Mouse (Mus musculus): ENCODE results near the gene Crybb3. TPM values are rescaled to one million over a fixed set of nuclear protein-coding genes. Genes with fewer than 3 reads are reported as not detected.

Gene Crybb3
- total RNA-seq, 1 experiment from 2014 or later = not detected

DNA sequence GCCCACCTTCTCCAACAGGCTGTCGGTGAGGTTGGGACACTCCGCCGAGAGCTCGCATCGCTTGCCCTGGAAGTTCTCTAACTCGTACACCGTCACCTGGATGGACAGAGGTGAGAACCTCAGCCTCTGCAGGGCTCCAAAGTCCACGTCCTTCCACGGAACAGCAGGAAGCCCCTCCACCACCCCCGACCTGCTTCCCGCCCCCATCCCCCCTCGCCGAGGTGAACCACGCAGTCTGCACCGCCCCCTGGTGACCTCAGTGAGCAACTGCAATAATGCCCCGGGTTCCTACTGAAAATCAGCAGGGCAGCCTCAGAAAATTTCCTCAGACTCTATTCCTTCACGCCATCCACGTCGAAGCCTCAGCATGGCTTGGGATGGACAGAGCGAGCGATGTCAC lies 1.6 kb downstream of the Crybb3 start:
- ATAC-seq (replicated peaks; ENCODE audit: insufficient number of reproducible peaks, low FRiP score, low TSS enrichment, poor library complexity, severe bottlenecking) = no peak

DNA sequence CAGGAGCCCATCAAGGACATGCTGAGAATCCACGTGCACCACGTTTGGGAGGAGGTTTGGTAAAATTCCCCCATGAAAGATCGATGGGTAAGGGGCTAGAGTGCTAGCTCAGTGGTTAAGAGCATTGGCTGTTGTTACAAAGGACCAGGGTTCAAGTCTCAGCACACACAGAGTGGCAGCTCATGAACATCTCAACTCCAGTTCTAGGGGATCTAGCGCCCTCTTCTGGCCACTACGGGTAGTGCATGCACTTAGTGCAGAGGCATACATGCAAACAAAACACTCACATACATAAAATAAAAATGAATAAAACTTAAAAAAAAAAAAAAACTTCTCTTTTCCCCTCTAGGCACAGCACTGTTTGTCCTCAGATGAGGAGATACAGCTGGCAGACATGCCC lies 2.7 kb downstream of the Crybb3 start:
- no peak for ATAC-seq (replicated peaks; ENCODE audit: insufficient number of reproducible peaks, low FRiP score, low TSS enrichment, poor library complexity, severe bottlenecking)

DNA sequence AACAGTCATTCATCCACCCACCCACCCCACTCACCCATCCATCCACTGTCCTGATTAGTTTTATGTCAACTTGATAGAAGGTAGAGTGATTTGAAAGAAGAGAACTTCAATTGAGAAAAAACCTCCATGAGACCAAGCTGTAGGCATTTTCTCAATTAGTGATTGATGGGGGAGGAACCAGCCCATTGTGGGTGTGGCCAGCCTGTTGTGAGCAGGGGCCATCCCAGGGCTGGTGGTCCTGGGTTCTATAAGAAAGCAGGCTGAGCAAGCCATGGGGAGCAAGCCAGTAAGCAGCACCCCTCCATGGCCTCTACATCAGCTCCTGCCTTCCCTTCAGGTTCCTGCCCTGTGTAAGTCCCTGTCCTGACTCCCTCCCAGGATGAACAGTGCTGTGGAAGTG lies 11.4 kb downstream of the Crybb3 start, which contains the start of gene Crybb2:
Crybb2 (minus strand) TSS at position 101 of the 400 bp plus-strand sequence.
- no peak for ATAC-seq (replicated peaks; ENCODE audit: insufficient number of reproducible peaks, low FRiP score, low TSS enrichment, poor library complexity, severe bottlenecking)

DNA sequence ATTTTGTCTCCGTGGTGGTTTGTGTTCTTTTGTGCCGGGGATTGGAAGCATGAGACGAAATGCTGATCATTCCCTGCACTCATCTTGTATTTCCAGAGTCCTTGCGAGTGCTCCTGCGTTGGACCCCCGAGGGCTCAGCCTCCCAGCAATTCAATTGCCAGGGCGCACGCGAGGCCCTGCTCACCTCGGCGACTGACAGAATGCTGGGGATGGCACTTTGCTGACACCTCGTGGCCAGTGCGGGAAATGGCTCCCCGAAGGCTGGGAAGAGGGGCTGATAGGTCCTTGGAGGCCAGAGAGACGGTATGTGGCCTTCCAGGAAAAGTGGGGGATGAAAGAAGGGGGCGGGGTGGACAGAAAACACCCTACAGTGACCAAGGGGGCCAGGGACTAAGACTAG lies 27.1 kb downstream of the Crybb3 start:
- ATAC-seq (replicated peaks; ENCODE audit: insufficient number of reproducible peaks, low FRiP score, low TSS enrichment, poor library complexity, severe bottlenecking) = peak; percentile 76

DNA sequence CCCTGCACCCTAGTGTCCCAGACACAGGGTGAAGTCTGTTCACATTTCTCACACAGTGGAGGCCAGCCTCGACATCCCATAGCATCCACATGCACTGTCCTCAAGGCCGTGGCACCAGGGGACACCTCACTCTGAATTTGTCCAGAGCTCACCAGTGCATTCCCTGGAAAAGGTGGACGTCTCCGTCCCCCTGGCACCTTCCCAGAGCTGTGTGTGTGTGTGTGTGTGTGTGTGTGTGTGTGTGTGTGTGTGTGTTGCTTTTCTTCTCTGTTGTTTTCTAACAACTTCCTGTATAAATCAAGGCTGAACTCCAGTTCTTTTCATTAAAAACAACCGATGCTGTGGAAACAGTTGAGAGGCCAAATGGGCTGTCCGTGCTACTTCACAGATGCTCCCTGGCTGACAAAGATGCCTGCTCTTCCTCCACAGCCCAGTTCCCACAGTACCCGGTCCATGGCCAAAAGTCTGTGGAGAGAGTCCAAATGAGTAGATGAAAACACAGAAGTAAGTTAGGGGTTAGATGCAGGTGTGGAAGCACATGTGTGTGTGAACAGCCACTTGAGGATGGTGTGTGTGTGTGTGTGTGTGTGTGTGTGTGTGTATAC lies 30.7 kb downstream of the Crybb3 start:
- no peak for ATAC-seq (replicated peaks; ENCODE audit: insufficient number of reproducible peaks, low FRiP score, low TSS enrichment, poor library complexity, severe bottlenecking)

DNA sequence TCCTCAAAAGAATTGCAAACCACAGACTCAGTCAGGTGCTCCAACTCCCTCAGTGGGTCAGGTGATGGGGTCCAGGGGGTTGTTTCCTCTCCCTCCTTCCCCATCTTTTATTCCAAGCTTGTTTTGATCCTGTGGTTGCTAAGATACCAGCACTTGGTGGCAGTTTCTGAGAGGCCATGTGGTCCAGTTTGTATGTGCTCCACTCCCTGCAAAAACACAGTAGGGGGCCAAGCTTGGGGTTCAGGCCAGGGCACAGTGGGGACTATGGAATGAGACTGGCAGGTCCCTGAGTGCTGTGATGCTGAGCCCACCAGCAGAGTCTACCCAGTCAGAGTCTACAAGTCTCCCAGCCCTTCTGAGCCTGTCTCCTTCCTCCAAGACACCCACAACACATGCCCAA lies 31.5 kb downstream of the Crybb3 start:
- ATAC-seq (replicated peaks; ENCODE audit: insufficient number of reproducible peaks, low FRiP score, low TSS enrichment, poor library complexity, severe bottlenecking) = no peak

DNA sequence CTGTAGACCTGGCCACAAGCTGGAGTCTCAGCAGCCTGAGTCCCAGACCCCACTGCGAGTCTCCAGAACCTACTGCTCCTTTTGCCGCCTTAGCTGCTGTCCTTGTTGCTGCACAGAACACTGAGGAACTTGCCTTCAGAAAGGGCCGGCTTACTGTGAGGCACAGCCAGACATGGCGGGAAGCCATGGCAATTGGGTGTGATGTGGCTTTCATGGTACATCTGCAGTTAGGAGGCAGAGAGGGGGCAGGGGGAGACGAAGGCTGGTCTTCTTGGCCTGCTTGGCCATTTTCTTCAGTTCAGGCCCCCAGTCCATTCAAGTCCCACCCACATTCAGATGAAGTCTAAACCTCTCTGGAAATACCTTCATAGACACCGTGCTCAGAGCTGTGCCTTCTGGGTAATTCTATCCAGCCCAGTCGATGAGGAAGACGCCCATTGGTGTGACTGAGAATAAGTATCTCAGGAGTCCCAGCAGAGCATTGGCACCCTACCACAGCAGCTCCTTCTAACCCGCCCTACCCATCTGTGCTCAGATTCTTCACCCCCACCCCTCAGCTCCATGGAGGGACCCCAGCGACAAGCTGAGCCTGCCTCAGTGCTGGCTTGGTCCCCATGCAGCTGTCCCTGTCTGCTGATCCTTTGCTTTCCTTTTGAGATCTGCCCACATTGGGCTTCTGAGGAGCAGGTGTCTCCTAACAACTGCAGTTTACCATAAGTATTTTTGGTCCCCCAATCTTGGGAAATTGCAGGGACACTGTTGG lies 35.7 kb downstream of the Crybb3 start:
- no peak for ATAC-seq (replicated peaks; ENCODE audit: insufficient number of reproducible peaks, low FRiP score, low TSS enrichment, poor library complexity, severe bottlenecking)

DNA sequence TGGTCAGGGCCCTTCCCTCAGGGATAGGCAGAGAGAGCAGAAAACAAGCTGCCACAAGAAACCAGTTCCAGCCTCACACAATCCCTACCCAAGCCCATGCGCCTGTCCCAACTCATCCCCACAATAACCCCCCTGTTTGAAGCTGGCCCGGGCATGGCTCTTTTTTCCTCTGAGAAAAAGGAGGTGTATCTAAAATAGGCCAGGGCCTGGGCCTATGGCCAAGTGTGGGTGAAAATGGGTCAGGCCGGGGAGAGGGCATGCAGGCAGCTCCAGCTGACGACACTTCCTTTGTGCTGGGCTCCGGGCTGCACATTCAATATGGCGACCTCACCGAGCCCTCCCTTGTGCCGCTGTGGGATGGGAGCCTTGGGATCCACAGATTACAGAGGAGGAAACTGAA lies 37.9 kb downstream of the Crybb3 start:
- no peak for ATAC-seq (replicated peaks; ENCODE audit: insufficient number of reproducible peaks, low FRiP score, low TSS enrichment, poor library complexity, severe bottlenecking)

DNA sequence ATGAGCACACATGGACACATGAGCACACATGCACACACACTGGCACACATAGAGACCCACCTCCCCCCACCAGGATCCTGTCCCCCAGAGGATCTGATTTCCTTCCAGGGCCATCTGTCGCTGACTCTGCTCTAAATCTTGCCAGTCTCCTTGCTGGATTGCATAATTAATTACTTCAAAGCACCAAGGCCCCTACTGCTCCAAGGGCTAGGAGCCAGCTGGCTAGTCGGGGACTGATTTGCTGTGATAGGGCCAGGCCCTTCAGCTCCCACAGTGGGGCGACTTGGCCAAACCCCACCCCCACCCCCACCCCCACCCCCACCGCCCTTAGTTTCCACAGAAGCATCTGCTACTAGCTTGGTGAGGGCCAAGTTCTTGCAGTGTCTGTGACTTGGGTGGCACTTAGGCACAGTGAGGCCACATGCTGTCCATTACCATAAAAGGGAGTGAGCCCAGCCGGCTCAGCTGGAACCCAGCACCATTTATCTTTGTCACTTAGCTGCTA lies 39.8 kb downstream of the Crybb3 start:
- no peak for ATAC-seq (replicated peaks; ENCODE audit: insufficient number of reproducible peaks, low FRiP score, low TSS enrichment, poor library complexity, severe bottlenecking)

DNA sequence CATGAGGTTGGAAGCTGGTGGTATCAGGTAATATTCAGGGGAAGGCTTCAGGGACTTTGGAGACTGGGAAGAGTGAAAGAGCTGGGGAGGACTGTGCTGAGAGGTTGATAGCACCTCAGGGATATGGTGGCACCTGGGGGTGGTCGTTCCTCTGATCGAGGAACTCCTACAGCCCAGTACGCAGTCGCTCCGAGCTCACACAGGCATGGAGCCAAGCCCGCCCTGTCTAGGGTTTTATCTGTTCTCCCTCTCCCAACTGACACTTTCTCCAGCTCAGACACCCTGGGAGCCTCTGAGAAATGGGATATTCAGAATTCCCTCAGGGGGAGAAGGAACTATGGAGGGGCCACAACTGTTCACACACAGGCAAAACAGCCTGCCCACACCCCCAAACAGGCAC lies 40.6 kb downstream of the Crybb3 start:
- ATAC-seq (replicated peaks; ENCODE audit: insufficient number of reproducible peaks, low FRiP score, low TSS enrichment, poor library complexity, severe bottlenecking) = no peak

DNA sequence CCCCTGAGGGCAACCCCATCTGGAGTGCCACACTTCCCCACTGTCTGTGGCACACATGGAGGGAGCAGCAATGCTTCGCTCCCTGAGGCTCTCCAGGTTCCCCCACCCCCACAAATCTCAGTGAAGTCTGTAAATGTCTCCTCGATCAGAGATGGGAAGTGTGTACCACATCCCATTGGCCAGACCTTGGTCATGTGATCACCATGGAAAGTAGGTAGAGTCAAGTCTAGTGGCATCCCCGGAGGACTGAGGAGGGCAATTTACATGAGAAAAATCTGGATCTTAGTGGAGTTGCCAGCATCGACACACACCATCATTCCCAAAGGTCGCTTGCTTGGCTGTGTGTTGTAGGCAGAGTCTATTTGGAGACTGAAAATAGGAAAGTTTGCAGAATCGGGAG lies 42.8 kb downstream of the Crybb3 start:
- no peak for ATAC-seq (replicated peaks; ENCODE audit: insufficient number of reproducible peaks, low FRiP score, low TSS enrichment, poor library complexity, severe bottlenecking)

DNA sequence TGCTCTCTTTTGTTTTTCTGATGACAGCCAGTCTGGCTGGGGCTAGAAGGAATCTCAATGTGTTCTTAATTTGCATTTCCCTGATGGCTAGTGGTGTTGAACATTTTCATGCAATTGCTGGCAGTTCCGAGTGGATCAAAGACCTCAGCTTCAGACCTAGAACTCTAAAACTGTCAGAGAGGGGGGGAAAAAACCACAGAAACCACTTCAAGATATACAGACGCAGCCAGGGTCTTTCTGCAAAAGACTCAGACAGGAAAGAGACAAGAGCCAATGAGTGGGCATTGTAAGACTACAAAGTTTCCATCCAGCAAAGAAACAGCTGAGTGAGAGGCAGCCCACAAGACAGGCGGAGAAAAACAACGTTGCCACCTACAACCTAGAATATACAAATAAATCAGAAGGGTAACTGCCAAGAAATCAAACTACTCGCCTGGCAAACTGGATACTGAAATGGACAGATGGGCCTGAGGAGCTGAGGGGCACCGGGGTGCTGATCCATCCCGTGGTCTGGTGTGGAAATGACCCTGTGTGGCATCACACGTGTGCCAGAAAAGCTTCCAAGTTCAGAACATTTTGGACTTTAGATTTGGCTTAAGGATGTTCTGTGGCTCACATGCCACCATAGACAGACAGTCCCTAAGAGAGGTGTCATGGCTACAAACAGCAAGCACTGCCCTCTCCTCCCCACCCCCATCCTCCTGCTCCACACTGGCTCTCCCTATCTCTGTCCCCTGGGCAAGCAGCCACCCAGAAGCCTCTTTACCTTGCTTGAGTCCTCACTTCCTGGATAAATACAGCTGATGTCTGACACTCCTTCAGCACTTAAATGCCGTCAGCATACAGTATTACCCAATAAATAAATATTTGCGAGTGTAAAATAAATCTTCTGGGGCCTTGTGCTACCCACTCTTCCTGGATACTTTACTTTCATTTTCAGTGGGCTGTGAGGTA lies 46.0 kb downstream of the Crybb3 start:
- no peak; the same call in 1 of the 2 replicates for ATAC-seq (replicated peaks; ENCODE audit: insufficient number of reproducible peaks, low FRiP score, low TSS enrichment, poor library complexity, severe bottlenecking)

DNA sequence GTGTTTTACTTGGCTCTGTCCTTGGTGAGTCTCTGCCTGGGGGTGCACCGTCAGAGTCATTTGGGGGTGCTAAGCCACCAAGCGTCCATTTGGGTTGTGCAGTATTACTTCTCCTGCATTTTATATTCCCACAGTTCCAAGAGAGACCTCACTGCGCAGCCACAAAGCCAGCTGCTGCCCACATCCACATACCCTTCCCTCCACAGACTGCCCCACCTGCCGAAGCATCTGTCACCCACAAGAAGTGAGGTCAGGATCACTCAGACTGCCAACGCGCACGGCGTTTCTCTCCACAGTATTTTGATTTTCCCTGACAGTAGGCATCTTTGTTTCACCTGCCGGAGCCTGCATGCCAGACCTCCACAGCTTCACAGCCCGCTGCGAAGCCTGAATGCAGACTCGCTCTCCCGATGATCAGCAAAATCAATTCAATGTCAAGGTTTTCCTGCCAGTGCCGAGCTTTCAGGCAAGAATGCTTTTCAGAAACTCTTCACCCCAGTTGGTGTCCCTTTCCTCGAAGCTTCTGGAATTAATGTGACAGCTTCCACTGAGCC lies 50.1 kb downstream of the Crybb3 start:
- ATAC-seq (replicated peaks; ENCODE audit: insufficient number of reproducible peaks, low FRiP score, low TSS enrichment, poor library complexity, severe bottlenecking) = no peak

DNA sequence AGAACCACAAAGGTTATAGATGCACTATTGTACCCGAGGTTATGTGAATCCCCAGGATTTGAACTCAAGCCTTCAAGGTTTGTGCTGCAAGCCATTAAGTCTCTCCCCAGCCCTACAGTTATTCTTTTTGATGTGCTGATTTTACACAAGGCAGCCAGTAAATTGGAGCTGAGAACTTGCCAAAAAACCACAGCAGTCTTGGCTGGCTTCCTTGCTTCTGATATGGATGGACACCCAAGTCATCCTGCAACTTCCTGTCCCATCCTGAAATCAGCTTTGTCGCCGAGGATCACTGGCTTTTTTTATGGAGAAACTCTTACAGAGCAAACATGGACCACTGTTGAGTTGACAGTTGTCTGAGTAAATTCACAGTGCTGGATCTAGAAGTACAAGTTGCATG lies 51.3 kb downstream of the Crybb3 start:
- ATAC-seq (replicated peaks; ENCODE audit: insufficient number of reproducible peaks, low FRiP score, low TSS enrichment, poor library complexity, severe bottlenecking) = no peak

DNA sequence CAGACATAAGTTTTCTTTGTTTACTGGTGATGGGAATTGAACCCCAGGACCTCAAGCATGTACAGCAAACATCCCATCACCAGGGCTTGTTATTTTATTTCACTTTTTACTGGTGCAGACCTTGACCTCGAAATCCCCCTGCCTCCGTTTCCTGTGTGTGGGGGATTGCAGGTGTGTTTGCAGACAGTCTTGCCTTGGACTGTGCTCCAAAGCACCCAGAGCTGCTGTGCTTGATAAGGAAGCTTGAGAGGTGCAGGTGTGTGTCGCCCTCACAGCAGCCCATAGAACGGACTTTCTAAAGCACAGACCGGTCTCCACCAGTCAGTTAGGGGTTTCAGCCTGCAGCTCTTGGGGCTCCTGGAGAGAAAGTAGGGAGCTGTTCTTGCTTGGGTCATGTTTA lies 54.7 kb downstream of the Crybb3 start:
- ATAC-seq (replicated peaks; ENCODE audit: insufficient number of reproducible peaks, low FRiP score, low TSS enrichment, poor library complexity, severe bottlenecking) = no peak

All from monocyte, adult 5-6 weeks (primary cell).